Mouse (Mus musculus) splenic B cell, adult 2 months (primary cell): ENCODE measurements around the gene Gpr171.
A peak's percentile ranks its signal among the peaks of the same experiment; 100 is the strongest.
"Not testable (repeated sequence)": the region's sequence is repeated elsewhere in the genome, so short reads cannot be mapped to it uniquely, and the experiment has no call there.

Experiments used
- DNase-seq: peaks from one replicate; pipeline ENCODE4 v3.0.0-alpha.2; 2011; ENCODE audit warnings: low read depth, low spot score
- H3K27me3 ChIP-seq: 2 replicates; pipeline ENCODE4 v1.6.1; 2012; ENCODE audit warnings: mild to moderate bottlenecking, low read length, moderate library complexity, mixed read lengths; ENCODE audit not compliant: control insufficient read depth, poor library complexity, insufficient read depth, severe bottlenecking
- H3K36me3 ChIP-seq: 2 replicates; pipeline ENCODE4 v1.6.1; 2012; ENCODE audit warnings: mild to moderate bottlenecking, low read length, moderate library complexity, mixed read lengths; ENCODE audit not compliant: control insufficient read depth, poor library complexity, insufficient read depth, severe bottlenecking

Gpr171 gene

GRCm38 (mm10) chr3:59080919-59081318 is 20.7 kb downstream of the Gpr171 start:
- peak; percentile 73 for DNase-seq

GRCm38 (mm10) chr3:59080293-59080916 is 21.2 kb downstream of the Gpr171 start:
- DNase-seq, result no peak
- Histone ChIP-seq H3K27me3 (no peaks in the 10 kb centered on the region), H3K36me3 (no peaks in the 10 kb centered on the region)

More at GRCm38 (mm10) chr3:59080919-59081318, 20.7 kb downstream of the Gpr171 start:
- Histone ChIP-seq H3K27me3 (no peaks in the 10 kb centered on the region), H3K36me3 (no peaks in the 10 kb centered on the region)

- peak; percentile 90 for DNase-seq
- H3K36me3 ChIP-seq, result no peaks in the 10 kb centered on the region
- H3K27me3 ChIP-seq, result no peaks in the 10 kb centered on the region
These were observed 22.3 kb downstream of the Gpr171 start for GRCm38 (mm10) chr3:59079327-59079726.

GRCm38 (mm10) chr3:59078585-59078984 is 23.0 kb downstream of the Gpr171 start:
- no peaks in the 10 kb centered on the region for H3K36me3 ChIP-seq
- no peak for DNase-seq
- H3K27me3 ChIP-seq, result no peaks in the 10 kb centered on the region

- no peaks in the 10 kb centered on the region for H3K36me3 ChIP-seq
- no peaks in the 10 kb centered on the region for H3K27me3 ChIP-seq
- peak; percentile 64 for DNase-seq
These were observed 24.3 kb downstream of the Gpr171 start for GRCm38 (mm10) chr3:59077278-59077677.

- H3K27me3 ChIP-seq, DNase-seq: not testable (repeated sequence)
These were observed 32.5 kb downstream of the Gpr171 start for GRCm38 (mm10) chr3:59069071-59069470.

GRCm38 (mm10) chr3:59066558-59067294 is 34.9 kb downstream of the Gpr171 start:
- no peaks in the 10 kb centered on the region for H3K27me3 ChIP-seq
- no peak for DNase-seq
- no peaks in the 10 kb centered on the region for H3K36me3 ChIP-seq

More at GRCm38 (mm10) chr3:59069071-59069470, 32.5 kb downstream of the Gpr171 start:
- H3K36me3 ChIP-seq, result not testable (repeated sequence)

- Histone ChIP-seq H3K27me3 (no peaks in the 10 kb centered on the region), H3K36me3 (no peaks in the 10 kb centered on the region)
- DNase-seq, result no peak
These were observed 35.7 kb downstream of the Gpr171 start for GRCm38 (mm10) chr3:59065937-59066336.

GRCm38 (mm10) chr3:59063431-59063830 is 38.2 kb downstream of the Gpr171 start:
- Histone ChIP-seq H3K36me3 (no peaks in the 10 kb centered on the region), H3K27me3 (no peaks in the 10 kb centered on the region)
- DNase-seq, result no peak

GRCm38 (mm10) chr3:59062141-59062540 is 39.5 kb downstream of the Gpr171 start:
- Histone ChIP-seq H3K36me3 (no peaks in the 10 kb centered on the region), H3K27me3 (no peaks in the 10 kb centered on the region)
- DNase-seq, result no peak

GRCm38 (mm10) chr3:59060131-59060530 is 41.5 kb downstream of the Gpr171 start:
- DNase-seq, result no peak
- no peaks in the 10 kb centered on the region for H3K27me3 ChIP-seq
- no peaks in the 10 kb centered on the region for H3K36me3 ChIP-seq

- no peaks in the 10 kb centered on the region for H3K36me3 ChIP-seq
- DNase-seq, result peak; percentile 83
- no peaks in the 10 kb centered on the region for H3K27me3 ChIP-seq
These were observed 42.5 kb downstream of the Gpr171 start for GRCm38 (mm10) chr3:59059022-59059541.

- H3K27me3 ChIP-seq, result no peaks in the 10 kb centered on the region
- peak; percentile 81 for DNase-seq
- no peaks in the 10 kb centered on the region for H3K36me3 ChIP-seq
These were observed 46.6 kb downstream of the Gpr171 start for GRCm38 (mm10) chr3:59054834-59055535.
